Mouse (Mus musculus): Measurements from ENCODE around the gene Slirp.

- no peak for TF ChIP-seq CTCF (IDR thresholded peaks at IDR 0.05; ENCODE audit: insufficient read depth, low read length)
- no peak for TF ChIP-seq POLR2A (IDR thresholded peaks at IDR 0.05; ENCODE audit: borderline replicate concordance, extremely low read depth, low read depth, low read length)
These were observed 32.7 kb upstream of the Slirp start for GRCm38 (mm10) chr12:87410999-87411398.

All from lung, adult 2 months (tissue).